Comparison of ENCODE assay signal across 11 mouse cellular contexts in the genomic region with DNA sequence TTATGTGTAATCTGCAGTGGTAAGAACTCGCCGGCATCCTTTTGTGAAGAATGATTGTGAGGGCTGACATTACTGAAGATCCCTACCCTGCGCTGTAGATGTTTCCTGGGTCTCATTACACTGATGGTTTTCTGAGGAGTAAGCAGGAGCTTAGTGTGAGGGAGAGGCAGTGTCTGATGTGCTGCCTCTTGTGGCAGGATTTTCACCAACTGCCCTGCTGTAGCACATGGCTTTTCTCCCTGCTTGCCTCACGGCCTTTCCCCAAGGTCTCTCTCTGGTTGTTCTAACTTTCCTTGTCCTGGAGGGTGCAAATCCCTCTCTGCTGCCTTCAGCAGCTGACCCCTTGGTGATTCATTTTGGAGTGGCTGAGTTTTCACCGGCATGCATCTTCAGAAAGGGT. TPM values are rescaled to one million over a fixed set of nuclear protein-coding genes. Genes with fewer than 3 reads are reported as not detected.
DNase-seq lines count a peak whose midpoint lies in the region; ATAC-seq lines count a peak whose summit lies in the region.
"Had no signal": no experiment of that assay in that cellular context is flagged by ENCODE, and none has a peak within 500 bp of the region (broad histone marks: within the 10 kb centered on the region; RNA-seq: fewer than 3 reads in every experiment).

No protein-coding gene starts in this region.

- H3K4me3 ChIP-seq in limb, embryonic 12.5 days (replicated peaks), result no peak overlapping the region
- no peak overlapping the region for H3K4me3 ChIP-seq in limb, embryonic 10.5 days
- no peak overlapping the region for H3K4me3 ChIP-seq in midbrain, embryonic 14.5 days (replicated peaks; ENCODE audit: low read depth, low read length)

- H3K4me1 ChIP-seq in limb, embryonic 12.5 days (replicated peaks), result no peaks in the 10 kb centered on the region
- H3K4me1 ChIP-seq in limb, embryonic 10.5 days, result no peaks in the 10 kb centered on the region
- no peaks in the 10 kb centered on the region for H3K4me1 ChIP-seq in midbrain, embryonic 14.5 days (ENCODE audit: control insufficient read depth, insufficient read depth, low read length)

- 56% methylated on average over 5 of the region's 5 CpGs for WGBS in limb, embryonic 12.5 days
- WGBS in limb, embryonic 10.5 days, result 63% methylated on average over 5 of the region's 5 CpGs
- WGBS in midbrain, embryonic 14.5 days, result 59% methylated on average over 5 of the region's 5 CpGs

- no peaks in the 10 kb centered on the region for H3K36me3 ChIP-seq in limb, embryonic 12.5 days
- no peaks in the 10 kb centered on the region for H3K36me3 ChIP-seq in limb, embryonic 10.5 days
- H3K36me3 ChIP-seq in midbrain, embryonic 14.5 days (ENCODE audit: control insufficient read depth, insufficient read depth, low read length), result no peaks in the 10 kb centered on the region

- DNase-seq in adrenal gland, adult 2 months, result peak; percentile 45
- DNase-seq in adrenal gland, adult 18-20 months (ENCODE audit: low spot score in 2 of 2), result no peak
- no peak for DNase-seq in limb, embryonic 10.5 days (ENCODE audit: low spot score)
- DNase-seq in adrenal gland, postnatal 36 days, result peak; percentile 29 to 45
- peak; percentile 42 for DNase-seq in midbrain, embryonic 14.5 days
- no peak for DNase-seq in frontal cortex, postnatal 14 days (ENCODE audit: low spot score in 2 of 2)
- no peak for DNase-seq in left cerebral cortex, postnatal 4 days
- DNase-seq: B cell, adult 2 months; layer of hippocampus, postnatal 36 days had no signal

- intact Hi-C loops in left cerebral cortex, postnatal 4 days (cut with DNase I), result no loop called here

- no peak overlapping the region for H3K4me2 ChIP-seq in limb, embryonic 12.5 days
- no peak overlapping the region for H3K4me2 ChIP-seq in midbrain, embryonic 14.5 days (ENCODE audit: low read length)
- H3K4me2 ChIP-seq: hindbrain, embryonic 14.5 days had no signal

- ATAC-seq in limb, embryonic 12.5 days (ENCODE audit: insufficient number of reproducible peaks, insufficient read depth, low FRiP score, low TSS enrichment, low read depth), result peak; percentile 42; the same call in 1 of the 2 replicates
- ATAC-seq in midbrain, embryonic 14.5 days (ENCODE audit: low FRiP score, low TSS enrichment), result 0 out of 2 replicates have a peak, but pooled peaks have one; percentile 40

- no peak overlapping the region for H3K27ac ChIP-seq in limb, embryonic 12.5 days
- no peak overlapping the region for H3K27ac ChIP-seq in limb, embryonic 10.5 days
- no peak overlapping the region for H3K27ac ChIP-seq in midbrain, embryonic 14.5 days (replicated peaks; ENCODE audit: low read depth, low read length)
- H3K27ac ChIP-seq: hindbrain, embryonic 14.5 days had no signal

- H3K27me3 ChIP-seq in limb, embryonic 12.5 days, result no peaks in the 10 kb centered on the region
- H3K27me3 ChIP-seq in limb, embryonic 10.5 days (ENCODE audit: low read depth, poor library complexity, severe bottlenecking), result no peaks in the 10 kb centered on the region
- H3K27me3 ChIP-seq in midbrain, embryonic 14.5 days (ENCODE audit: control insufficient read depth, insufficient read depth, low read length), result no peaks in the 10 kb centered on the region

- no peaks in the 10 kb centered on the region for H3K9me3 ChIP-seq in limb, embryonic 12.5 days
- no peaks in the 10 kb centered on the region for H3K9me3 ChIP-seq in limb, embryonic 10.5 days (replicated peaks)
- H3K9me3 ChIP-seq in midbrain, embryonic 14.5 days (ENCODE audit: control insufficient read depth, low read length), result no peaks in the 10 kb centered on the region

- no peak overlapping the region for H3K9ac ChIP-seq in limb, embryonic 12.5 days (replicated peaks)
- no peak overlapping the region for H3K9ac ChIP-seq in midbrain, embryonic 14.5 days (replicated peaks; ENCODE audit: low read length)
- H3K9ac ChIP-seq: hindbrain, embryonic 14.5 days had no signal

RNA-seq across cellular contexts. Expression of gene Fbxl4, which starts 10.0 kb away (rescaled TPM):
- total RNA-seq in adrenal gland, adult 2 months (2021), result 10 to 100 TPM; 17.4 to 20.0 TPM
- 23.6 and 24.3 TPM in 2 replicates for polyA plus RNA-seq in adrenal gland, adult 2 months (2012; rRNA removed)
- total RNA-seq in adrenal gland, adult 18-20 months (2021), result 10 to 100 TPM; 15.6 to 18.6 TPM
- 8.6 and 9.0 TPM in 2 replicates for polyA plus RNA-seq in limb, embryonic 12.5 days (2016; fragmentation: Nextera tagmentation; extraction: Ambion mirVana)
- 5.8 and 7.0 TPM in 2 replicates for polyA plus RNA-seq in limb, embryonic 10.5 days (2016; fragmentation: Nextera tagmentation; extraction: Ambion mirVana)
- total RNA-seq in adrenal gland, postnatal 36 days (2021), result 10 to 100 TPM; 14.4 to 25.1 TPM
- 15.7 and 20.0 TPM in 2 replicates for polyA plus RNA-seq in midbrain, embryonic 14.5 days (2014; fragmentation: Nextera tagmentation; extraction: Ambion mirVana)
- total RNA-seq in left cerebral cortex, postnatal 4 days (2021), result 10 to 100 TPM; 13.3 to 14.8 TPM

Comparison
In these comparisons a context has a peak if more than half of its experiments do, and no peak if none do; other contexts are left out.
1. DNase-seq: peak in adrenal gland, adult 2 months (single experiment), adrenal gland, postnatal 36 days (2 of 2) and midbrain, embryonic 14.5 days (single experiment); none in adrenal gland, adult 18-20 months (0 of 2), limb, embryonic 10.5 days (single experiment), frontal cortex, postnatal 14 days (0 of 2) and left cerebral cortex, postnatal 4 days (single experiment).